Comparison of ENCODE assay signal across 15 mouse cellular contexts in the genomic region with DNA sequence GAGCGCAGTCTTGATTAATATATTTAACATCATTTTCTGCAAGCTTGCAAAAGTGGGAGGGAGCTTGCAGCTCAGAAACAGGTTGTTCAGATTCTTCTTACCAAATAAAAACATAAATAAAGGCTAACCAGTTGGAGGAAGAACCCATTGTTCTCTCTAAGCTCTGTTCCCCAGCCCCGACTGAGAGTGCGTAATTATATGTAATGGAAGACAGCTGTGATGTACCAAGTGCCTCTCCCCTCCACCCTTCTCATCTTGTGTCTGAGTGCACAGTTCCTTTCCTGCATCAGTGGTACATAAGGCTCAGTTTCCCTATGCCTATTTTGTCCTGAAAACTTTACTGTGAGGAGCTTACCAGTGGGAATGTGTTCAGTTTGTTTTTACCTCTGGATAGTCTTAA.
DNase-seq lines count a peak whose midpoint lies in the region; ATAC-seq and TF ChIP-seq lines count a peak whose summit lies in the region.
"Had no signal": no experiment of that assay in that cellular context is flagged by ENCODE, and none has a peak within 500 bp of the region (broad histone marks: within the 10 kb centered on the region; RNA-seq: fewer than 3 reads in every experiment).

No protein-coding gene starts in this region.

- H3K9me3 ChIP-seq in ES-E14 (ENCODE audit: control insufficient read depth, insufficient read depth, low read depth, low read length): no peaks in the 10 kb centered on the region
- no peaks in the 10 kb centered on the region for H3K9me3 ChIP-seq in forebrain, embryonic 11.5 days (ENCODE audit: control insufficient read depth, low read length)
- H3K9me3 ChIP-seq: heart, embryonic 13.5 days; liver, embryonic 12.5 days had no signal

- intact Hi-C loops in heart, postnatal 10 days (cut with DNase I): loop anchor here (10.0 kb wide), 1 partner anchor 104 kb away; no protein-coding TSS in a partner anchor

- in situ Hi-C loops in ES-E14 (cut with MboI; ENCODE audit: low sequenced_read_pairs in 2 of 2, unreplicated experiment in 2 of 2): no loop called here

- 40% methylated on average over 3 of the region's 3 CpGs for WGBS in forebrain, embryonic 11.5 days

- peak; percentile 75 for ATAC-seq in forebrain, embryonic 11.5 days (replicated peaks; ENCODE audit: low FRiP score)
- ATAC-seq: liver, embryonic 12.5 days; Patski had no signal

- no peaks in the 10 kb centered on the region for H3K36me3 ChIP-seq in ES-E14 (ENCODE audit: control insufficient read depth, insufficient read depth, low read length, poor library complexity, severe bottlenecking)
- H3K36me3 ChIP-seq in forebrain, embryonic 11.5 days (ENCODE audit: control insufficient read depth, insufficient read depth, low read length): no peaks in the 10 kb centered on the region
- H3K36me3 ChIP-seq: heart, embryonic 13.5 days; liver, embryonic 12.5 days had no signal

- H3K27me3 ChIP-seq in forebrain, embryonic 11.5 days (ENCODE audit: control insufficient read depth, insufficient read depth, low read length): no peaks in the 10 kb centered on the region
- H3K27me3 ChIP-seq: CH12.LX; heart, embryonic 13.5 days; liver, embryonic 12.5 days; Patski had no signal

- no peak overlapping the region for H3K4me2 ChIP-seq in forebrain, embryonic 11.5 days (ENCODE audit: low read depth, low read length, severe bottlenecking)
- H3K4me2 ChIP-seq: heart, embryonic 13.5 days; liver, embryonic 12.5 days had no signal

- no peak overlapping the region for H3K9ac ChIP-seq in ES-E14 (ENCODE audit: insufficient read depth, low read depth, low read length, poor library complexity, severe bottlenecking)
- H3K9ac ChIP-seq in forebrain, embryonic 11.5 days (ENCODE audit: low read length): no peak overlapping the region
- H3K9ac ChIP-seq: heart, embryonic 13.5 days; liver, embryonic 12.5 days had no signal

- H3K4me1 ChIP-seq in ES-E14 (ENCODE audit: control insufficient read depth in 2 of 2, insufficient read depth in 2 of 2, low read length in 2 of 2, poor library complexity in 1 of 2): peaks cover 0 to 3% of the 10 kb centered on the region in 2 experiments; a peak in 1 of 4 replicates
- no peaks in the 10 kb centered on the region for H3K4me1 ChIP-seq in forebrain, embryonic 11.5 days (replicated peaks; ENCODE audit: control insufficient read depth, insufficient read depth, low read length)

- no peak overlapping the region for H3K27ac ChIP-seq in ES-E14 (ENCODE audit: insufficient read depth, low read depth, low read length, poor library complexity, severe bottlenecking)
- no peak overlapping the region for H3K27ac ChIP-seq in forebrain, embryonic 11.5 days (ENCODE audit: low read depth, low read length)
- H3K27ac ChIP-seq: heart, embryonic 13.5 days; liver, embryonic 12.5 days; macrophage had no signal

- no peak overlapping the region for H3K4me3 ChIP-seq in ES-E14 (ENCODE audit: insufficient read depth in 1 of 2, low read depth in 1 of 2, low read length in 2 of 2, poor library complexity in 1 of 2, severe bottlenecking in 1 of 2)
- no peak overlapping the region for H3K4me3 ChIP-seq in forebrain, embryonic 11.5 days (ENCODE audit: low read depth, low read length)
- H3K4me3 ChIP-seq: heart, embryonic 13.5 days; liver, embryonic 12.5 days had no signal

- peak; percentile 37 for DNase-seq in layer of hippocampus, adult 9-11 months
- no peak for DNase-seq in layer of hippocampus, postnatal 14 days (ENCODE audit: low spot score in 2 of 2)
- no peak for DNase-seq in ES-E14 (ENCODE audit: low read depth, low spot score)
- peak; percentile 78 for DNase-seq in brain, adult 2 months (ENCODE audit: low read depth, low spot score)
- no peak for DNase-seq in forebrain, embryonic 11.5 days (ENCODE audit: low spot score)
- DNase-seq in gastrocnemius, adult 18-20 months (ENCODE audit: low spot score): no peak
- DNase-seq in heart, postnatal 10 days: no peak
- DNase-seq: cerebellum, postnatal 36 days; gastrocnemius, postnatal 36 days; kidney, adult 9 months had no signal

TF ChIP-seq in ES-E14, 5 proteins besides CTCF, POLR2A, EP300 and RAD21:
- no peak for TF ChIP-seq CHD2 (IDR thresholded peaks at IDR 0.05; ENCODE audit: low read depth, low read length)
- 0 out of 2 replicates have a peak, but pooled peaks have one; percentile 7 for TF ChIP-seq MAFK (IDR thresholded peaks at IDR 0.05; ENCODE audit: insufficient read depth, low read depth, low read length)

Comparison
In these comparisons a context has a peak if more than half of its experiments do, and no peak if none do; other contexts are left out.
1. DNase-seq: peak in layer of hippocampus, adult 9-11 months (single experiment) and brain, adult 2 months (single experiment); none in layer of hippocampus, postnatal 14 days (0 of 2), ES-E14 (single experiment), forebrain, embryonic 11.5 days (single experiment), gastrocnemius, adult 18-20 months (single experiment) and heart, postnatal 10 days (0 of 2).